Mouse (Mus musculus) neutrophil, adult 65 days (primary cell): Measurements from ENCODE around the gene Wfdc1. TPM values are rescaled to one million over a fixed set of nuclear protein-coding genes. Genes with fewer than 3 reads are reported as not detected.

ENCODE experiments used
- total RNA-seq: library from RNA; stranded (reverse); gene quantifications from 2 replicates; pipeline ENCODE4 v1.2.4, GENCODE M21; 2023

Gene Wfdc1
- not detected in 2 replicates for total RNA-seq

DNA sequence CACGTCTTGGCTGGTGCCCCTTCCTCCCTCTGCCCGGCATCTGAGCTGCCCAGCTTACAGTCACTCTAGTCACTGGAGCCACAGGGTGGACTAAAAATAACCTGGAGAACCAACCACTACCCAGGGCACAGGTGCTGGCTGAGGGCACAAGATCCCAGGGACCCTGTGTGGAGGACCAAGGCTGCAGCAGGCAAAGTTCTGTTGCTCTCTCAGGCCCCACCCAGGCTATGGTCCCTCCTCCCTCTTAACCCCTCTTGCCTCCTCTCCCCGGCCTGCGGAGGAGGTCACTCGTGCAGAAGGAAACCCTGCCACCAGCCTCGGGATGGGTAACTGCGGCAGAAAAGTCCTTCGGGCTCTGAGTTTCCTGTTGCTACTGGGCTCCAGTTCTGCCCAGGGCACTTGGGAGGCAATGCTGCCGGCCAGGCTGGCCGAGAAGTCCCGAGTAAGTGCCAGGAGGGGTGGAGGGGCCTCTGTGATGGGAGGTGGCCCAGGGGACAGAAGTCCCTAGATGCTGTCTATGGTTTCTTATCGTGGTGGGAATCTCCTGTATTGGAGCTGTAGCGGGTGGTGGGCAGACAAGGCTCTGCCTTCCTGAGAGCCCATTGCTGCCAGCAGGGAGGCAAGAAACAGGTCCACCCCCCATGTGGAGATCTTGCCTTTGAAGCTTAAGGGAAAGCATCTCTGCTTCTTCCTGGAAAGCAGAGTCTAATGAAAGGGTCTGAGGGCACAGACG, at the start of gene Wfdc1:
Gene Wfdc1, plus strand, starts transcription at position 147 of the 733 bp plus-strand sequence.

DNA sequence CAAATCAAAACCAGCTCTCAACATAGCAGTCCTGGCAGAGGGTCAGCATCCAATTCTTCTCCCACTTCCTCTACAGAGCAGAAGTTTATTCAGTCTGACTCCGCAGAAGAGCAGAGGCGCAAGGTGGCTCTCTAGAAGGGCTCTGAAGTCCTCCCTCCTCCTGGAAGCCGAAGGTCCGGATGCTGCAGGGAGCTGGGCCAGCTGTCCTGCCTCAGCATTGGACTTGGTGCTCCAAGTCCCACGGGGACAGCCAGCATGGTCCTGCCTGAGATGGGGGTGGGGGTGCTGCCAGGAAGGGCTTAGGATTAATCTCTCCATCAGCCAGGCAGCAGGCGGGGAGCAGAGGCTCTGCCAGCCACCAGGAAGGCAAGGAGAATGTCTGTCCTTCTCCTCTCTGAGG, 30.8 kb upstream of the Wfdc1 start, which contains the start of gene Kcng4:
Gene Kcng4, minus strand, starts transcription at position 303 of the 400 bp plus-strand sequence.

GRCm38 (mm10) chr8:119699549-119700134, 33.5 kb downstream of the Wfdc1 start, which contains the start of gene Atp2c2:
Gene Atp2c2 (plus strand): TSS chr8:119700009.

Other genes starting within 250 kb of the Wfdc1 start
- gene Osgin1, start 232.2 kb upstream of the Wfdc1 start, total RNA-seq = 453 and 495 TPM in 2 replicates
- 2.5 and 4.0 TPM in 2 replicates for gene Necab2, start 219.6 kb upstream of the Wfdc1 start, total RNA-seq
- not detected in 2 replicates for gene Slc38a8, start 164.7 kb upstream of the Wfdc1 start, total RNA-seq
- 44.8 and 59.4 TPM in 2 replicates for gene Mbtps1, start 107.6 kb upstream of the Wfdc1 start, total RNA-seq
- gene Hsdl1, start 91.2 kb upstream of the Wfdc1 start, total RNA-seq = 26.0 and 40.6 TPM in 2 replicates
- 0.16 and 0.18 TPM in 2 replicates for gene Dnaaf1, start 91.1 kb upstream of the Wfdc1 start, total RNA-seq
- gene Taf1c, start 61.1 kb upstream of the Wfdc1 start, total RNA-seq = 6.2 and 8.7 TPM in 2 replicates
- gene Adad2, start 53.6 kb upstream of the Wfdc1 start, total RNA-seq = not detected in 2 replicates
- gene Kcng4, start 30.7 kb upstream of the Wfdc1 start, total RNA-seq = not detected in 2 replicates
- 0.27 and 0.28 TPM in 2 replicates for gene Atp2c2, start 33.6 kb downstream of the Wfdc1 start, total RNA-seq
- 7.8 and 8.8 TPM in 2 replicates for gene Tldc1, start 112.1 kb downstream of the Wfdc1 start, total RNA-seq
- gene Cotl1, start 174.2 kb downstream of the Wfdc1 start, total RNA-seq = 958 and 1,043 TPM in 2 replicates
- gene Klhl36, start 195.9 kb downstream of the Wfdc1 start, total RNA-seq = 15.3 and 21.9 TPM in 2 replicates
- gene Usp10, start 244.0 kb downstream of the Wfdc1 start, total RNA-seq = 13.7 and 16.1 TPM in 2 replicates
- gene Gm20388, start 244.5 kb downstream of the Wfdc1 start, total RNA-seq = 6.4 and 17.4 TPM in 2 replicates